Mouse (Mus musculus): ENCODE measurements at regions not wholly inside any gene's neighbourhood (a gene's known extent, or its start where the extent isn't known, plus 50 kb on each side); places are given as distances from the start of the nearest gene placed in this dataset.

DNA sequence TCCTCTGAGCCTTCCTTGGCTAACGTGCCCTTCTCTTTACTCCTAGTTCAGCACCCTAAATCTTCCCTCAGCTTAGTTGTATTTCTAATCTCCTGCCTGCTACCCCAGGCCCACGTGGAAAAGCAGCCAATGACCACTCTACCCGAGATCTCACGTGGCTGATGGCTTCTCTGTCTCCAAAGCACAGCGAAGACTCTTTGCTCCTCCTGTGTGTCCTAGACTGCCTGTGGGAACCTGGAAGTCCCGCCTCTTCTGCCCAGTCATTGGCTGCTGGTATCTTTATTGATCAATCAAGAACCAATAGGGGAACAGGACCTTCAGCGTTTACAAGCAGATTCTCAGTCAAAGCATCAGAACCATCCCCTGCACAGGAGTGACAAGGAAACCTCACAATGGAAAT is 54.8 kb downstream of the Gm19935 start:
- no peak for DNase-seq (ENCODE audit: low read depth, low spot score)

GRCm38 (mm10) chr8:90761947-90762346 is 55.2 kb downstream of the Gm19935 start:
- no peak for DNase-seq (ENCODE audit: low read depth, low spot score)

DNA sequence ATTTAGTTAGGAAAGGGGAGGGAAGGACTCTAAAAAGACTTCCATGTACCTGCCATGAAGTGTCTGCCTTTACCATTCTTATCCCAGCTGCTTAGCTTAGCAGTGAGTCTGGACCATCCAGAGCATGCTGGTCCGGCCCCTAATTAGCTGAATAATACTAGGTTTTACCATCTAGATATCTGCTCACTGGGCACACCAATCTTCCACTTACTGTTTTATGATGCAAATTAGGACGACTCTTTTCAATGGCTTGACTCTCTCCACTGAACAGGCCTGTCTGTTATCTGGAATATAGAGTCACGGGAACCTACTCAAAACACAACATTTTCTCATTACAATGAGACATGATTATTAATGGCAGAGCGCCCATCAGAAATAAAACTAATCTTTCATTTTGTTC is 55.7 kb downstream of the Gm19935 start:
- no peak for DNase-seq (ENCODE audit: low read depth, low spot score)

DNA sequence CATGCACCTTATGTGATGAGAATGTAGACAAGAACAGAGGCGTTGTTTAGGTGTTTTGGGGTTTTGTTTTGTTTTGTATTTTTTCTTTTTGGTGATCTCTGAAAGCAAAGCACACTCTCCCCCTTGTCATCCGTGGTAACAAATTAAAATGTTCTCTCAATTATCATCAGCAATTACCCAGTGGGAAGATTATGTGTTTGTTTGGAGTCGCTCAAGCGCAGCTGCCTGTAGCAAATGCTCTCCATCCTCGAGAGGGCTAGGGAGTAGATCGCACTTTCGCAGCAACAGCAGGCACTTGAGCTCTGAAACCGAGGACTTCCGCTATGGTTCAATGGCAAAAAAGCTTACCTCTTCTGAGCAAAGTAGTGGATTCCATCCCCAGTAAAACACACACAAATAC is 57.7 kb downstream of the Gm19935 start:
- no peak for DNase-seq (ENCODE audit: low read depth, low spot score)

- no peak for DNase-seq (ENCODE audit: low read depth, low spot score)
Measured at GRCm38 (mm10) chr8:90755020-90755419, 62.2 kb downstream of the Gm19935 start.

DNA sequence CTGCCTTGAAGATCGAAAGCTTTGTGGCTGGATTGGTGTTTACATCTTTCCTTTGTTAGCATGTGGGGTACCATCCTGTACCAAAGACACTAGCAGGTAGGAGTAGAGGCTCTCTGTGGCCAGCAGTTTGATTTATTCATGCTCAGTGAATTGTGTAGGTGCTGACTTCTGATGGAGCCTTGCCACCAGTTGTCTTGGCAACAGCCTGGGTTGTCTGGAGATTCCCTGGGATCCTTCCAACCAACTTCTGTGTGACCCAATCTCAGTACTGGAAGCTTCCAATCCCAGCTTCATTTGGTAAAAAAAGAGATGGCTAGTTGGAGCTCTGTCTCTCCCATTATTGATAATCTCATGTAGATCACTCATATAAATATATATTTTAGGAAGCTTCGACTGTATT is 73.6 kb downstream of the Gm19935 start:
- DNase-seq (ENCODE audit: low read depth, low spot score) = no peak

DNA sequence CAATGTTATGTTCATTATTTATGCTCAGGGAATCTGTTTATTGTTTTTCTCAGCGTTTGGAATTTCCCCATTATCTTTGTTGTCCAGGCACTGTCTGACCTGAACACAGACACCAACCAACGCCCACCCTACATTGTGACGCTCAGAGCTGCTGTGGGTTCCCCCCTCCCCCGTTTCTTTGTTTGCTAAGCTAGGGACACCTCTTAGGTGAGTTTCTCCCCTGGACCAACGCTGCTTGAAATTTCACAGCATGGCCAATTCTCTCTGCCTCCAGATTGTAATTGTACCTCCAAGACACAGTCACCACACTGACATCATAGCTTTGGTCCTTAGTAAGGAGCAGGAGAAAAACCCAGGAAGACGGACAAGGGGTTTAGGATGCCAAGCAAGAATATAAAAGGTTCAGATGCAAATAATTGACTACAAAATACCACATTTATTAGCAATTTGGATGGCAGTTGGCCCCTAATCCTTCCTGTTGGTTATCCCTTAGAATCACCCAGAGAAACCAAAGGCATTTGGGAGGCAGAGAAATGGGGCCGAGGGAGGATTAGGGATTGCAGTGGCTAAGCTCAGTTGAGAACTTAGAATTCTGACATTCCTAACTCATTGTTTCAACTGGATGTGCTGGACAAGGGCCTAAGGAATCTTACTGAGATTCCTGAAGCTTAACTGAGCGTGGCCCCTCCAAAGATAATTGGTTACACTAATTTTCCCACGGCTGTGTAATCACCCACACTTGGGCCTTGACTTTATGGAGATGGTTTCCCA is 76.0 kb downstream of the Gm19935 start:
- no peak for DNase-seq (ENCODE audit: low read depth, low spot score)

- DNase-seq (ENCODE audit: low read depth, low spot score) = no peak
Measured at GRCm38 (mm10) chr8:90740302-90740962, 76.8 kb downstream of the Gm19935 start.

- no peak for DNase-seq (ENCODE audit: low read depth, low spot score)
Measured at GRCm38 (mm10) chr8:90728011-90728410, 89.2 kb downstream of the Gm19935 start.

GRCm38 (mm10) chr8:90725188-90725587 is 92.0 kb downstream of the Gm19935 start:
- no peak for DNase-seq (ENCODE audit: low read depth, low spot score)

- no peak for DNase-seq (ENCODE audit: low read depth, low spot score)
Measured at GRCm38 (mm10) chr8:90716436-90716835, 100.8 kb downstream of the Gm19935 start.

- DNase-seq (ENCODE audit: low read depth, low spot score) = peak; percentile 4
Measured at GRCm38 (mm10) chr8:90708524-90708923, 108.7 kb downstream of the Gm19935 start.

GRCm38 (mm10) chr8:90692516-90692915 is 124.7 kb downstream of the Gm19935 start:
- no peak for DNase-seq (ENCODE audit: low read depth, low spot score)

DNA sequence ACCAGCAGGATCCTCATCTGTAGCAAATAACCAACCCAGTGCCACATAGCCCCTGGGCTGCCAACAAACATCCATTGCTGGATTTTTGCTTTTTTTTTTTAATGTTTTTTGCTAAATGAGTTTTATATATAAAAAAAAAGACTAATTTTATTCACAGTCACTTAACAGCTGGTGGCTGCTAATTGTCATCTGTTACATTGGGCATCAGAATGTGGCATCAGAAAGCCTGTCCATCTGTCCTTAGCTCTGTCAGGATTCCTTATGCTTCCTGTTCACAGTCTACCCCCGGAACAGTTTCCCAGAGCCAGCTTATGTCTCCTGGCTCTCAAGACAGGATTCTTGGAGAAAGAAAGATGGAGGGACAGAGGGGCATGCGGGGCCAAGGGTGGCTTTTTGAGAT is 132.1 kb downstream of the Gm19935 start:
- no peak for DNase-seq (ENCODE audit: low read depth, low spot score)

DNA sequence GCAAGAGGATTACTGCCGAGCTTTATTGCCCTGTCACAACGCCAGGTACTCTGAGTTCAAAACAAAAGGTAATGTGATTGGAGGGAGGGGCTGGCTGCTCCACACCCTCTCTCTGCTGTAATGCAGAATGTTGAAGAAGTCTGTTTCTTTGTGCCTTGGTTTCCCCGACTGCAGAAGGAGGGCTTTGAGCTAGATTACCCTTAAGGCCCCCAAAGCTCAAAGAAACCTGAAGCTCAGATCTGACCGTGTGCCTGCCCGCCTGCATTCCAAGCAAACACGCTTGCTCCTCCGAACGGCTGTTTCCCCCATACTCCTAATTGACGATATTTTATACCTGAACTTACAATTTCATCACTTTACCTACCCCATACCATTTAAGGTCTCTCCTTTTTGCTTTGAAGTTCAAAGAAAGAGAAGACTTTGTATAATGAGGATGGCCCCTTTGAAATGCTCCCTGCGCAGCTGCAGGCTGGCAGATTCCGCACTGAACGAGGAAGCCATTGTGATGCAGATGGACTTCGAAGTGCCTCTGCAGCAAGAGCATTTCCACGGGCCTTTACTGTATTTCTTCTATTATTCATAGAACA is 146.6 kb downstream of the Gm19935 start:
- no peak for DNase-seq (ENCODE audit: low read depth, low spot score)

DNA sequence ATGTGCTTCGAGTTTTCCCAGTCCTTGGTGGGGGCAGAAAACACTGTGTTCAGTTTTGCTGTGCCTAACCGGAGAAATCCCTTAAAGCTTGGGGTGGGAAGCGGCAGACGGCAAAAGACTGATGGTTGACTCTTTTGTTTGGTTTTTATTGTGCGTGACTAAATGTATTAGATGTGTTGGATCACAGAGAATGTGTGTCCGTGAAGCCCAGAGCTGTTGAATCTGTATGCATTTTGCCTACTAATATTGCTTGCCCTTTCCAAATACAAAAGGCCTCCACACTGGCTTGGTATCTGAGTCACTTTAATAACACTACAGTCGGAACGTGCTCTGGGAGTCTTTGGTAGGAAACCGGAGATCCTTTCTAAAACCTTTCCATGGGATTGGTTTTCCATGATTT is 147.8 kb downstream of the Gm19935 start:
- no peak for DNase-seq (ENCODE audit: low read depth, low spot score)

GRCm38 (mm10) chr8:90659066-90659465 is 158.1 kb downstream of the Gm19935 start:
- no peak for DNase-seq (ENCODE audit: low read depth, low spot score)

DNA sequence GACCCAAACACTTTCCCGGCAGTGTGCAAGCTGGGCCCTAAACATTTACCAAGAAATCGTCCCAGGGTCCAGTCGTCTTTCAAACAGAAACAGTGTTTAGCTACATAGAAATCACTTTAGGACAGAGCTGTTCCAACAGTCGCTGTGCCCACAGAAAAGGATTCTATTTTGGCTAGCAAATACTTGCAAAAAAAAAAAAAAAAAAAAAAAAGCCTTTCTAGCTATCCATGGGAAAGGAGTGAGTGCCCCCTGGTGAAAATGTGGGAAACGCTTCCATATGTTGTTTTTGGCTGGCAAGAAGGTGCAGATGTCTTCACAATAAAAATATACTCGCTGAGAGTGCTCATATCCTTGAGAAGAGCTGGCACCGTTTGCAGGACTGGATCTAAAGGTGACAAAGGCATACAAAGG is 159.5 kb downstream of the Gm19935 start:
- DNase-seq (ENCODE audit: low read depth, low spot score) = no peak

- no peak for DNase-seq (ENCODE audit: low read depth, low spot score)
Measured at GRCm38 (mm10) chr8:90657116-90657515, 160.1 kb downstream of the Gm19935 start.

DNA sequence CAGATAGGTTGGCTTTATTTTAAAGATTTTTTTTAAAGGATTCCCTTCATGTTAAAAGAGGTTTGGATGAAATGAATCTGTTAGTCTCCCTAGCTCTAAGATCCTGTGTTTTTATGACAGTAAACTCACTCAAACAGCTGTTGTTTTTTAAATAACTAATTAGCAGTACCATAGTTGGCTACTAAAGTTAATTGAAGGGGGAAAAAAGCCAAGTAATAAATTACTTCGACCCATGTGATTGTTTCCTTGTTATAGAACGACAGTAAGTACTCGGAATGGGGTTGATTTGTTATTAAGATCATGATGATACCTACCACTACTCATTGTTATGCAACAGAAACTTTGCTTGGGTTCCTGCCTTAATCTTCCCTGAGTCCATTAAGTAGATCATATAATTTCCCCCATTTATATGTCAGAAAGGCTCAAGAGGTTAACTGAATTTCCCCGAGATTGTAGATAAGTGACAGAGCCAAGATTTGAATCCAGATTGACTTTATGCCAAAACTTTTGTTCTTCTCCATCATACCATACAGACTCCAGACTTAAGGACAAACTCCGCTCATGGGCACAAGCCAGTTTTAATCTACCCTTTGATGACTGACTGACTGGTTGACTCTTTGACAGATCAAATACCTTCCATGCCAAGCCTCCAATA is 160.6 kb downstream of the Gm19935 start:
- DNase-seq (ENCODE audit: low read depth, low spot score) = no peak

DNA sequence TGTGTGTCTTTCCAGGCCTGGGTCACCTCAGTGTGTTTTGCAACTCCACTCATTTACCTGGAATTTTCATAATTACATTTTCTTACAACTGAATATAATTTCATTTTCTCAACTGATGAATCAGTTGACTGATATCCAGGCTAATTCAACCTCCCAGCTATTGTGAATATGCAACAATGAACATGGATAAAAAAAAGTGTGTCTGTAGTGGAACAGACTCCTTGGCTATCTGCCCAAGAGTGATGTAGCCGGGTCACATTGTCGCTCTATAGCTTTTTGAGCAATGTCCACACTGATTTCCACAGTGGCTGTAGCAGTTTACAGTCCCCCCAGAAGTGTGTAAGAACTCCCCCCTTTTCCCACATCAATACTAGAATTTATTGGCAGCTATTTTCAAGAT is 162.4 kb downstream of the Gm19935 start:
- DNase-seq (ENCODE audit: low read depth, low spot score) = no peak

- DNase-seq (ENCODE audit: low read depth, low spot score) = no peak
Measured at GRCm38 (mm10) chr8:90642392-90642791, 174.8 kb downstream of the Gm19935 start.
